Mouse (Mus musculus) heart, embryonic 16.5 days (tissue): Measurements from ENCODE around the gene Meltf. TPM values are rescaled to one million over a fixed set of nuclear protein-coding genes. Genes with fewer than 3 reads are reported as not detected.

Source experiments
- ATAC-seq: fragments of 200-750 bp; cut with Nextera tagmentation; replicated peaks from 2 replicates; pipeline ENCODE4 v1.8.0; 2017; ENCODE audit warnings: moderate number of reproducible peaks; ENCODE audit not compliant: insufficient read depth, low FRiP score; ENCODE audit errors: extremely low read depth
- H3K27ac ChIP-seq: fragments of 300-500 bp; sonication (generic); 2 replicates; pipeline ENCODE4 v1.5.1; 2014; ENCODE audit warnings: mild to moderate bottlenecking, low read length, control low read depth, moderate library complexity
- H3K27me3 ChIP-seq: fragments of 300-500 bp; sonication (generic); 2 replicates; pipeline ENCODE4 v1.6.1; 2014; ENCODE audit warnings: low read length, mixed read lengths; ENCODE audit not compliant: control insufficient read depth, insufficient read depth
- H3K36me3 ChIP-seq: fragments of 300-500 bp; sonication (generic); 2 replicates; pipeline ENCODE4 v1.6.1; 2014; ENCODE audit not compliant: control insufficient read depth, insufficient read depth
- H3K4me1 ChIP-seq: fragments of 300-500 bp; sonication (generic); 2 replicates; pipeline ENCODE4 v1.6.1; 2014; ENCODE audit warnings: low read length, mixed read lengths; ENCODE audit not compliant: control insufficient read depth, insufficient read depth
- H3K4me2 ChIP-seq: fragments of 300-500 bp; sonication (generic); 2 replicates; pipeline ENCODE4 v1.6.1; 2014; ENCODE audit warnings: low read depth, mild to moderate bottlenecking, control low read depth, low read length
- H3K4me3 ChIP-seq: fragments of 300-500 bp; sonication (generic); 2 replicates; pipeline ENCODE4 v1.5.1; 2014; ENCODE audit warnings: mild to moderate bottlenecking, control low read depth, low read length
- H3K9ac ChIP-seq: fragments of 300-500 bp; sonication (generic); 2 replicates; pipeline ENCODE4 v1.6.1; 2014; ENCODE audit warnings: low read length, control low read depth
- H3K9me3 ChIP-seq: fragments of 300-500 bp; sonication (generic); replicated peaks from 2 replicates; pipeline ENCODE4 v1.6.1; 2016; ENCODE audit warnings: low read length; ENCODE audit not compliant: control insufficient read depth
- WGBS: fragments of 180-500 bp; shearing (Covaris S2); extraction: QIAGEN DNeasy Blood & Tissue Kit; methylation state at CpG from one replicate; pipeline ENCODE4 v1.1.7; 2014; 5-methylcytosine and 5-hydroxymethylcytosine counted together
- polyA plus RNA-seq: library from polyadenylated mRNA; unstranded; fragments of >200 nt; fragmentation: Nextera tagmentation; extraction: Ambion mirVana; gene quantifications from 2 replicates; pipeline ENCODE4 v1.2.1, GENCODE M21; 2015

The Meltf gene
- polyA plus RNA-seq, 1 experiment from 2014 or later = 0.16 TPM

DNA sequence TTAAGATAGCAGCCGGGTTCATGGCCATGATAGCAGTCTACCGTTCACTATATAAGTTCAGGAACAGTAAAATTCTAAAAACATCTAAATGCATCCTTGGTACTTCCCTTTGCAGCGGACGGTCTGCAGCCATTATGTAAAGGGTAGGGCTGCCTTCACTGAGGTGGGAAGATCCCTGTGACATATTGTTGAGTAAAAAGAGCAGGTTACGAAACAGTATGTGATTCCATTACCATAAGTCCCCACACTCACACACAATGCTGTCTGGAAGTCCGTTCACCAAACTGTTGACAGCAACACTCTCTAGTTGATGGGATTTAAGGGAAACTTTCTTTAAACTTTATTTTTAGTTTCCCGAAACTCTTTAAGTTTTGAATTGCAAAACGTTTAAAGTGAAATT lies 24.6 kb downstream of the Meltf start:
- Histone ChIP-seq H3K9ac (no peak overlapping the region), H3K27me3 (no peaks in the 10 kb centered on the region), H3K4me2 (no peak overlapping the region), H3K27ac (no peak overlapping the region), H3K36me3 (no peaks in the 10 kb centered on the region), H3K9me3 (peaks cover 5% of the 10 kb centered on the region), H3K4me1 (peaks cover 14% of the 10 kb centered on the region), H3K4me3 (no peak overlapping the region)
- WGBS = 82% methylated on average over 8 of the region's 8 CpGs
- no peak for ATAC-seq

- WGBS = 65% methylated on average over 4 of the region's 4 CpGs
- Histone ChIP-seq H3K9me3 (no peaks in the 10 kb centered on the region; the same call in 1 of the 2 replicates), H3K27me3 (no peaks in the 10 kb centered on the region), H3K4me2 (no peak overlapping the region), H3K4me1 (peaks cover 14% of the 10 kb centered on the region), H3K27ac (no peak overlapping the region), H3K4me3 (no peak overlapping the region), H3K9ac (no peak overlapping the region), H3K36me3 (no peaks in the 10 kb centered on the region)
- ATAC-seq = no peak
Measured at GRCm38 (mm10) chr16:31905331-31905730, 26.7 kb downstream of the Meltf start.

DNA sequence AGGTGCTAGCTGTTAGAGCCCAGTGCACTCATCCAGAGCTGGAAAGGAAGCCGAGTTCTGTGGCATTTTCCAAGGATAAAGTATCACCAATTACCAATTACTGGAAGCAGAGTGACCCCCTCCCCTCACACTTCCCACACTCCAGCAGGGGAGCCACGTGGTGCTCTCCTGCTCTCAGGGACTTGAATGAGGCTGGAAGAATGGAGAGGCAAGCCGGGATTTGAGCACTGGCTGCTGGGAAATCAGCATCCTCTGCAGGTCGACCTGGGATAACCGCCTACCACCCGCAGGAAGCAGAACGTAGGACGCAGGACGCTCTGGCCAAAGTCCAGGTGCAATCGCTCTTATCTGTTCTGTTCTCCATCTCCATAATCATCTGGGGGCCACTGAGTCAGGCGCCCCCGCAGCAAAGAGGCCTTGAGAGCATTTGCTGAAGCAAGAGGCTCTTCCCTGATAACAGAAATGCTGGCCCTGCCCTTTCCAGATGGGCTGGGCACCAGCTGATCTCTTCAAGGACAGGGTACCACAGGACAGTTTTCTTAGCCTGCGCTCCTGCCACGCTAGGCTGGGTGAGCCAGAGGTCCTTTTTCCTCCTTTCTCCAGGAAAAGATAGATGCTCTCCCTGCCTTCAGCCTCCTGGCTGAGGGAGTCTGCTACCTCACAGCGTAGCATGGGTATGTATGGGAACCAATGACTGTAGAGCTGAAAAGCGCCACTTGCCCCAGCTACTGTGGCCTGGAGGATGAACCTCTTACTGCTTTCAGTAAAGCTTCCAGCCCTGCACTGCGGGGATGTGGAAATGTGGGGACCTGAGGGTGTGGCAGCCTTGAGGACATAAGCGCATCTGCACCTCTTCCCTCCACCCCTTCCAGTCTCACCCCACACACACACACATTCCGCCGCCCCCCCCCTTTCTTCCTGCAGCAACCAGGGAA lies 27.5 kb downstream of the Meltf start:
- no peaks in the 10 kb centered on the region for H3K36me3 ChIP-seq
- peaks cover 14% of the 10 kb centered on the region for H3K4me1 ChIP-seq
- 27% methylated on average over 19 of the region's 20 CpGs for WGBS
- H3K4me3 ChIP-seq = peak overlapping the region; percentile 49
- H3K9me3 ChIP-seq = no peaks in the 10 kb centered on the region
- ATAC-seq = no peak
- no peak overlapping the region for H3K27ac ChIP-seq
- H3K27me3 ChIP-seq = no peaks in the 10 kb centered on the region
- H3K9ac ChIP-seq = peak overlapping the region; percentile 54
- peak overlapping the region; percentile 72 for H3K4me2 ChIP-seq

- H3K4me1 ChIP-seq = peaks cover 14% of the 10 kb centered on the region
- WGBS = 12% methylated on average over 9 of the region's 9 CpGs
- peak overlapping the region; percentile 54 for H3K9ac ChIP-seq
- no peak overlapping the region for H3K27ac ChIP-seq
- peak overlapping the region; percentile 49 for H3K4me3 ChIP-seq
- H3K36me3 ChIP-seq = no peaks in the 10 kb centered on the region
- peak overlapping the region; percentile 72 for H3K4me2 ChIP-seq
- no peaks in the 10 kb centered on the region for H3K9me3 ChIP-seq
- no peaks in the 10 kb centered on the region for H3K27me3 ChIP-seq
- ATAC-seq = no peak
Measured at GRCm38 (mm10) chr16:31906896-31907295, 28.3 kb downstream of the Meltf start.

- Histone ChIP-seq H3K9me3 (no peaks in the 10 kb centered on the region), H3K9ac (no peak overlapping the region), H3K4me2 (peak overlapping the region; percentile 37; the same call in 1 of the 2 replicates), H3K27ac (no peak overlapping the region), H3K36me3 (no peaks in the 10 kb centered on the region), H3K4me1 (peaks cover 14% of the 10 kb centered on the region), H3K27me3 (no peaks in the 10 kb centered on the region), H3K4me3 (0 out of 2 replicates have a peak overlapping the region, but pooled peaks have one; percentile 0)
- WGBS = 47% methylated on average over 11 of the region's 11 CpGs
- no peak for ATAC-seq
Measured at GRCm38 (mm10) chr16:31908959-31909358, 30.3 kb downstream of the Meltf start.

DNA sequence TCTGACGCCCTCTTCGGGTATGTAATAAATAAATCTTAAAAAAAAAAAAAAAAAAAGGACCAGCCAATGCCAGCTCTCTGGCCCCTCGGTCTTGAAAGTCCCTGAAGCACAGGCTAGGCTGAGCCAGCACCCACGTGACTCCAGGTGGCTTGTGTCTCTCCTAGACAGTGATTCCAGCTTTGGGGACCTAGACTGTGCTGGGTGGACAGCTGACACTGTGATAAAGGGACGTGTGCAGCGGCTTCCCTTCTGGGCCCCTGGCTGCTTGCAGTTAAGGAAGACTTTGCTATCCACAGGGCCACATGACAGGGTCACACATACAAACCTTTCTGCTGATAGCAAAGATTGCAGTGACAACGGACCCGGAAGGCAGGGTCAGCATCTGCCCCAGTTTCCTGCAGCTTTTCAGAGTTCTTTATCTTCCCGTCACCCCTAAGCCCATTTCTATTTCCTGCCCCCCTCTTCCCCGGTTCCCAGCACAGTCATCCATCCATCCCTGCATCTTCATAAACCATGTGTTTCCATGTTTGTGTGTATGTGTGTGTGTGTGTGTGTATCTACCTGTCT lies 31.8 kb downstream of the Meltf start:
- no peaks in the 10 kb centered on the region for H3K36me3 ChIP-seq
- no peak overlapping the region for H3K4me3 ChIP-seq
- no peaks in the 10 kb centered on the region for H3K9me3 ChIP-seq
- no peak for ATAC-seq
- no peak overlapping the region for H3K4me2 ChIP-seq
- peaks cover 14% of the 10 kb centered on the region for H3K4me1 ChIP-seq
- no peak overlapping the region for H3K27ac ChIP-seq
- H3K9ac ChIP-seq = no peak overlapping the region
- no peaks in the 10 kb centered on the region for H3K27me3 ChIP-seq
- WGBS = 49% methylated on average over 10 of the region's 10 CpGs

DNA sequence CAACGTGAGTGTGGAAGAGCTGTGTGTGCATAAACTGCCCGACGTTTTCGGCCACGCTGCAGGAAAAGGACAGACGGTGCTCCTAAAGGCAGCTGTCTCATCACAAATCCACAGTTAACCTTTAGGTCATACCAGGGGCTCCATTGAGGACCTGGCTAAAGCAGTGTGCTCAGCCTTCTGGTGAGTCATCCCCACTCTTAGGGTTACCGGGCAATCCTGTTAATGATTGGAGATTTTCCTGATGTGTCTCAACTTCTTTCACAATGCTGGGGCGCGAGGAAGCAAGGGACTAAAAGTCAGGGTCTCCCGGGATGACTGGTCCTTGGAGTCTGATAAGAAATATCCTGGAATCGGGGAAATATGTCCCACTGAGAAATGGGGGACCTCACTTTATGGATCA lies 39.2 kb downstream of the Meltf start:
- ATAC-seq = no peak
- H3K4me3 ChIP-seq = no peak overlapping the region
- no peak overlapping the region for H3K27ac ChIP-seq
- H3K36me3 ChIP-seq = no peaks in the 10 kb centered on the region
- H3K27me3 ChIP-seq = no peaks in the 10 kb centered on the region; the same call in none of the 2 replicates
- H3K4me2 ChIP-seq = no peak overlapping the region
- H3K9ac ChIP-seq = no peak overlapping the region
- H3K9me3 ChIP-seq = 0 out of 2 replicates have a peak, but pooled peaks cover 2% of the 10 kb centered on the region
- WGBS = 66% methylated on average over 11 of the region's 11 CpGs
- 0 out of 2 replicates have a peak, but pooled peaks cover 2% of the 10 kb centered on the region for H3K4me1 ChIP-seq

- no peak overlapping the region for H3K27ac ChIP-seq
- H3K9ac ChIP-seq = 0 out of 2 replicates have a peak overlapping the region, but pooled peaks have one; percentile 38
- no peak for ATAC-seq
- no peaks in the 10 kb centered on the region for H3K36me3 ChIP-seq
- H3K4me2 ChIP-seq = peak overlapping the region; percentile 59
- H3K9me3 ChIP-seq = 0 out of 2 replicates have a peak, but pooled peaks cover 2% of the 10 kb centered on the region
- peak overlapping the region; percentile 37 for H3K4me3 ChIP-seq
- 0 out of 2 replicates have a peak, but pooled peaks cover 2% of the 10 kb centered on the region for H3K4me1 ChIP-seq
- WGBS = 3% methylated on average over 14 of the region's 14 CpGs
- H3K27me3 ChIP-seq = no peaks in the 10 kb centered on the region; the same call in none of the 2 replicates
Measured at GRCm38 (mm10) chr16:31918248-31918724, 39.7 kb downstream of the Meltf start.

- Histone ChIP-seq H3K27me3 (no peaks in the 10 kb centered on the region), H3K36me3 (no peaks in the 10 kb centered on the region), H3K9ac (no peak overlapping the region), H3K4me2 (no peak overlapping the region), H3K9me3 (0 out of 2 replicates have a peak, but pooled peaks cover 2% of the 10 kb centered on the region), H3K27ac (no peak overlapping the region), H3K4me3 (no peak overlapping the region), H3K4me1 (peaks cover 3% of the 10 kb centered on the region; the same call in 1 of the 2 replicates)
- ATAC-seq = no peak
- 82% methylated on average over 6 of the region's 6 CpGs for WGBS
Measured at GRCm38 (mm10) chr16:31924368-31924767, 45.8 kb downstream of the Meltf start.
